Mouse (Mus musculus) T-helper 1 cell (primary cell): ENCODE data around the gene Abhd14b.

Source experiments
- in situ Hi-C: fragments of 300-600 bp; cut with MboI, MseI; formaldehyde crosslinking; loops from one replicate; pipeline ENCODE4 v1.15.1; 2025; ENCODE audit warnings: high pct_unique_total_duplicates

Abhd14b gene

GRCm38 (mm10) chr9:106428719-106429220, 18.5 kb upstream of the Abhd14b start:
- in situ Hi-C loops: loop anchor here (10.0 kb wide), 1 partner anchor 214 kb away; no protein-coding TSS in a partner anchor

- in situ Hi-C loops: loop anchor here (10.0 kb wide), 1 partner anchor 215 kb away; no protein-coding TSS in a partner anchor
Observed at GRCm38 (mm10) chr9:106429221-106430014, 17.8 kb upstream of the Abhd14b start, which contains the start of gene Rpl29. Rpl29 (plus strand) TSS chr9:106429454.

- in situ Hi-C loops: no loop called here
Observed at GRCm38 (mm10) chr9:106430015-106430264, 17.3 kb upstream of the Abhd14b start.

DNA sequence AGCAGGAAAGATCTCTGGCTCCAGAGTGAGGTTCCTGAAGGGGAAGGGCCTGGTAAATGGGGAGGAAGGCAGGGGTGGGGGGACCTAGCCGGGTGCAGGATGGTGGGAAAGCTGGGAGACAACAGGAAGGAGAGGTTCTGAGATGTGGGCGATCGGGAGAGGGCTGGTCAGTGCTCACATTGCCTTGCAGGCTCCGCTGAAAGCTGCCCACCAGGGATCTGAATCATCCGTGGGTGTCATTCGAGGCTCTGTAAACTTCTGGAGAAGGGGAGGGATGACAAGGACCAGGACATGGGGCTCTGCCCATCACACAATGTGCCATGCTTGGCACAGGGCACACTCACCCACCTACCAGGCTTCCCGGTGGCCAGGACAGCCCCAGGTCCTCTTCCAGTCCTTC, 13.9 kb upstream of the Abhd14b start:
- in situ Hi-C loops: no loop called here

- in situ Hi-C loops: no loop called here
Observed at GRCm38 (mm10) chr9:106436566-106436965, 10.7 kb upstream of the Abhd14b start.

DNA sequence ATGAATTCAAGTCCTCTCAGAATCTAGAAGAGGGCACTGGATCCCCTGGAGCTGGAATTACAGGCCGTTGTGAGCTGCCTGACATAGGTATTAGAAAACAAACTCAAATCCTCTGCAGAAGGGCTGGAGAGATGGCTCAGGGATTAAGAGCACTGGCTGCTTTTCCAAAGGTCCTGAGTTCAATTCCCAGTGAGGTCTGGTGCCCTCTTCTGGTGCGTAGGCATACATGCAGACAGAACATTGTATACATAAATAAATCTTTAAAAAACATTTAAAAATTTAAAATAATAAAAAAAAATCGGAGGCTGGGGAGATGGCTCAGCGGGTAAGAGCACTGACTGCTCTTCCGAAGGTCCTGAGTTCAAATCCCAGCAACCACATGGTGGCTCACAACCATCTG, 4.6 kb upstream of the Abhd14b start:
- in situ Hi-C loops: no loop called here

DNA sequence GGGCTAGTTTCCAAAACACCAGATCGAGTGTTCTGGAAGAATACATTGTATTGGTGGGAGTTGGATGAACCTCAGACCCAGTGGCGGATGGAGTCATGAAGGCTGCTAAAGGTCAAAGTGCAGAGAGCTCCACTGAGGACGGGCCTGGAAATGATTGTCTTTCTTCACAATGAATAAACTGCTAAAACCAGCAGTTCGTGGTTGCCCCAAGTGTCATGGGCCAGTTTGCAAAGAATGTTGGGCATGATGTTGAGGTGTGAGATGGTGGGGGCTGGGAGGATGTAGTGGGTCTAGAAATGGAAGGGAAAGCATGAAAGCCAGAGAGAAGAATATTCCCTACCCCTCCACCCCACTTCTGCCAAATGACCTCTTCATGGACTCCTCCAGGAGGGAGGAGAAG, 2.4 kb upstream of the Abhd14b start:
- in situ Hi-C loops: no loop called here

DNA sequence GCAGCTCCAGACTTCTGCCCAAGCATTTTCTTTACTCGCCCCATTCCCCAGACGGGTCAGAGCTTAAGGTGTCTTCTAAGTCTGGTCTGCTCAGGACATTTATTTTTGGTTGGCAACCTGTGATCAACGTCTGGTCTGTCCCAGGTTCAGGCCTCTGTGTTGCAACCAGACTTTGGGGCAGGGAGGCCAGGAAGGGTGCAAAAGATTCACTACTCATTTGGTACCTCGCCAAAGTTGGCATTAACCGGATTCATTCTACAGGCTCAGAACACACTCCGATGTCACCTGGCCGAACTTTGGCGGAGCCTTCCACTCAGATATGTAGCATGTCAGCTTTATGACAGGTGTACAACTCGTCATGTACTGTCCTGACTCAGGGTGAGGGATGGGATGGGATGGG, 692 bp downstream of the Abhd14b start:
- in situ Hi-C loops: no loop called here

DNA sequence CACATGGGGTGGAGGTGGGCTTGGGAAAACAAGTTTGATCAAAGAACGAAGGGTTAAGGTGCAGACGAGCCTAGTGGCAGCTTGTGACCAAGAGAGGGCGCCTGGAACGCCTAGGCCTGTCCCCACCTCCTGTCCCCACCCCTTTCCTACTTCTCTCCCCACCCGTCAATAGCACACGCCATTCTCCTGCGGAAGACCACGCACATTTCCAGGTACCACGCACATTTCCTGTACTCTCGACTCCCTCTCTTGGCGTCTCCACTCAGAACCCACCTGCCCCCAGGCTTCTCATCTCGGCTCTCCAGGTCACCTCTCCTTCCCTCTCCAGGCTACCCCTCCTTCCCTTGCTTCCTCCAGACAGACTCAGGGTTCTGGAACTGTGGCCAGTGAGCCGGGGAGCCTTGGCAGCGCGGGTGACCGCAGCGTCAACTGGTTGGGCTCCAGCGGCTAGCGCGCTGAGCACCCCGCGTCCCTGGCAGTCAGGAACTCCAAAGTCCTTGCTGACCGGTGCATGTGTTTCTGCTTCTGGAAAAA, 1.3 kb downstream of the Abhd14b start:
- in situ Hi-C loops: no loop called here

DNA sequence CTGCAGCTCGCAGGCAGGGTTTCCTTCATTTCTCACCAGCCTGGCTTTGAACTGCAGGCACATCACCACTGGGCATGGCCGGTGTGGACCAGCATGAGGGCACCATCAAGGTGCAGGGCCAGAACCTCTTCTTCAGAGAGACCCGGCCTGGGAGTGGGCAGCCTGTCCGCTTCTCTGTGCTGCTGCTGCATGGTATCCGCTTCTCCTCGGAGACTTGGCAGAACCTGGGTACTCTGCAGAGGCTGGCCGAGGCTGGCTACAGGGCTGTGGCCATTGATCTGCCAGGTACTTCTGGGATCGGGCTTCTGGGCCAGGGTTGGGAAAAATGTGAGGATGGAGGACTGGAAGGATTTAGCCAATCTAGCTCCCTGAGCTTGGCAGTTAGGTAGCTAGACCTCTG, 2.7 kb downstream of the Abhd14b start:
- in situ Hi-C loops: no loop called here

GRCm38 (mm10) chr9:106450661-106451060, 3.4 kb downstream of the Abhd14b start:
- in situ Hi-C loops: no loop called here

DNA sequence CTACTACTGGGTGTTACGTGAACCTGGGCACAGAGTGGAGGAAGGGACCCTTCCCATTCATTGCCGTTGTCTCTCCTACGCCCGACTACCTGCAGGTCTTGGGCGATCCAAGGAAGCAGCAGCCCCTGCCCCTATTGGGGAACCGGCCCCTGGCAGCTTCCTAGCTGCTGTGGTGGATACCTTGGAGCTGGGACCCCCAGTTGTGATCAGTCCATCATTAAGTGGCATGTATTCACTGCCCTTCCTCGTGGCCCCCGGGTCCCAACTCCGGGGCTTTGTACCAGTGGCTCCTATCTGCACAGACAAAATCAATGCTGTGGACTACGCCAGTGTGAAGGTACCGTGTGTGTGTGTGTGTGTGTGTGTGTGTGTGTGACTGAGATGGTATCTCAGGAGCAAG, 4.0 kb downstream of the Abhd14b start:
- in situ Hi-C loops: no loop called here

DNA sequence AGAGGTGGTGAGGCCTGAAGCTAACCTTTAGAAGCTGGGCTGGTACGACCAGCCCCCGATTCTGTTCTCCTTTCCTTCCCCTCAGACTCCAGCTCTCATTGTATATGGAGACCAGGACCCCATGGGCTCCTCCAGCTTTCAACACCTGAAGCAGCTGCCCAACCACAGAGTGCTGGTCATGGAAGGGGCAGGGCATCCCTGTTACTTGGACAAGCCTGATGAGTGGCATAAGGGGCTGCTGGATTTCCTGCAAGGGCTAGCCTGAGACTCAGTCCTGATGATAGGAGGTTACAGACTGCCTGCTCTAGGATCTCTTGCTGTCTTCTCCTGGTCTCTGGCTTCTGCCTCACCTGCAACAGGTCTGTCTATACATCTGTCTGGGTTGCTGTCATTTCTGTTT, 4.6 kb downstream of the Abhd14b start:
- in situ Hi-C loops: no loop called here

DNA sequence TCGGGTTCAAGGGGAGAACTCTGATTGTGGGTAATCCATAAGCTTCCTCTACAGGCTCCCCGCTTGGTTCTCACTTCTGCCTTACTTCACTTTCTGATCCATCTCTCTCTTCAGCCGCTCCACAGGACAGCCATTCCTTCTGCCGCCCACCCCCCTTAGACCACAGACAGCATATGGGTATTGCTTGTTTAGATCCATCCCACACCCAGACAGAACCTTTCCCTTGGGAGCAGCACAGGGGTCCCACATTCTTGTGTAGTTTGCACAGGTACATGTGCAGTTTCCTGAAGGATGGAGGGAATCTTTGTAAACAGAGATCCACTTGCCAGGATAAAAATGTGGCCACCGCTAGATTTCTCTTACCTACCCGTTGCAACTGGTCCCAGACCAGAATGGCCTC, 5.1 kb downstream of the Abhd14b start:
- in situ Hi-C loops: no loop called here

DNA sequence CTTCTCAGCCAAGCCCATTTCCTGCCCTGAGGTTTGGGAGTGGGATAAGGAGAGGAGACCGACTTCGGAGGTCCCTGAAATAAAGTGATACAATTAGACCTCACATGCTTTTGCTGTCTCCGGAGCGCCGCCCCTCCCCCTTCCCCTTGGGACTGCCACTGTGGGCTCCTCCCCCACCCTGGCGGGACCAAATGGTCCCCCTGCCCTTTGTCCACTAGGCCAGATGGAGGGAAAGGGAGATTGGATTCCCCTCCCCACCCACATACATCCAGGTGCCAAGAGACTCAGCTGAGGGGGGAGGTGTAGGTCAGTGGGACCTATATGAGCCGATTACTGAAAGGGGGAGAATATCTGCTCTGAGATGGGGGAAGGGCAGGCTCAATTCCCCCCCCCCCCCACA, 5.6 kb downstream of the Abhd14b start:
- in situ Hi-C loops: no loop called here

DNA sequence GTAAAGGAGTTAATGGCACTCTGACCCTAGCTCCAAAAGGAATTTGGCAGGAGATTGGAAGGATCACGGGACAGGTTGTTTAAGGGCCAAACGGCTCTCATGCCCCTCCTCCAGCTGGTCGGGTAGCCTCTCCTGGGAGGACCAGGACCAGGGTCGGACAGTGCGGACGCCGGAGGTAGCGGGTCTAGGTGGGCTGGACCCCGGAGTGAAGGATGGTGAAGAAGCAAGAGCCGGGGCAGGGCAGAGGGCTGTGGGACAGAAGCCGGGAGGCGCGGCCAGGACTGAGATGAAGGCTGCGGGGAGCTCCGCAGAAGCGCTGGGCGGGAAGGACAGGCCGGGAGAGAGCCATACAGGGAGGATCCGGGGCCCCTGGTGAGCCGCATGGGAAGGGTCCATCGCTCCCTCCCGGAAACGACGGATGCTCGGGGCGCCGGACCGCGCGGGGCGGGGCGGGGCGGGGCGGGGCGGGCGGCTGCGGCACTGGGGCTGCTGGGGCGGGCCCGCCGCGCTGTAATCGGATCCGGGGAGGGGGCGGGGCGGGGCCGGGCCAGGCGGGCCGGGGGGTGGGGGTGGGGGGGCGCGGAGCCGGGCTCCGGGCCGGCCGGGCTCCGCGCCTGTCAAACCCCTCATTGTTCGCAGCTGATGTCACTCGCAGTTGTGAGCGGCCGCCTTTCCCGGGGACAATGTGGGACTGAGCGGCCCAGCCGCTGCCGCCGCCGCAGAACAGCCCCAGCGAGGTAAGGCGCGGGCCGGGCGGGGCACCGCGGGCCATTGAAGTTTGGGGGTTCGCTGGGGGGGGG, 6.2 kb downstream of the Abhd14b start, which contains the start of gene Pcbp4:
Gene Pcbp4 (plus strand): TSS at position 21 of the 800 bp plus-strand sequence.
- in situ Hi-C loops: no loop called here

DNA sequence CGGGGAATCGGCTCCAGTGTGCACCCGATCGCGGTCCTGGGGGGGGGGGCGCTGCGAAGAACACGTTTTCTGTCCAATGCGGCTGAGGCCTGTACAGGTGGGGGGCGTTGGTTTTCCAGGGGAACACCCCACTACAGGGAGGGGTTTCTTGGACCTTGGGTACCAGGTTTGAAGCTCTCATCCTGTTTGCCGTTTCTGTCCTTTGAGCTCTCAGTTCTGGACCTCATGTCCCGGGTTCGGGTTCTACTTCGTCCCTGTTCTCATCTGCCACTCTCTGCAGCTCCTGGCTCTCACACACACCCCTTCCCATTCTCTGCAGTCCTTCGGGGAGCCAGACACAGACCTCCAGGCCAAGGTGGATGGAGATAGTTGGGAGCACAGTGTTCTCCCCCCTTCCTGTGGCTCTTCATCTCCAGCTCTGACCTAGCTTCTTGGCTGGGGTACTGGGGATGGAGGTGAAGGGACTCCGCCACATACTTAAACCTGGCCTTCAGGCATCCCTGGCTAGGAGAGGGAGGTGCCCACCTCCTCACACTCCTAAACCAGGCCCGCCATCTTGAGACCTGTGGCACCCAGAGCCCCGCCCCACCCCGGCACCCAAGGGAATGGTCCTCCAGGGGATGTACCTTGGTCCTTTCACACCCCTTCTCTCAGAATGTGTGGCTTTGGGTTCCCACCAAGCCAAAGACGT, 7.0 kb downstream of the Abhd14b start:
- in situ Hi-C loops: no loop called here

DNA sequence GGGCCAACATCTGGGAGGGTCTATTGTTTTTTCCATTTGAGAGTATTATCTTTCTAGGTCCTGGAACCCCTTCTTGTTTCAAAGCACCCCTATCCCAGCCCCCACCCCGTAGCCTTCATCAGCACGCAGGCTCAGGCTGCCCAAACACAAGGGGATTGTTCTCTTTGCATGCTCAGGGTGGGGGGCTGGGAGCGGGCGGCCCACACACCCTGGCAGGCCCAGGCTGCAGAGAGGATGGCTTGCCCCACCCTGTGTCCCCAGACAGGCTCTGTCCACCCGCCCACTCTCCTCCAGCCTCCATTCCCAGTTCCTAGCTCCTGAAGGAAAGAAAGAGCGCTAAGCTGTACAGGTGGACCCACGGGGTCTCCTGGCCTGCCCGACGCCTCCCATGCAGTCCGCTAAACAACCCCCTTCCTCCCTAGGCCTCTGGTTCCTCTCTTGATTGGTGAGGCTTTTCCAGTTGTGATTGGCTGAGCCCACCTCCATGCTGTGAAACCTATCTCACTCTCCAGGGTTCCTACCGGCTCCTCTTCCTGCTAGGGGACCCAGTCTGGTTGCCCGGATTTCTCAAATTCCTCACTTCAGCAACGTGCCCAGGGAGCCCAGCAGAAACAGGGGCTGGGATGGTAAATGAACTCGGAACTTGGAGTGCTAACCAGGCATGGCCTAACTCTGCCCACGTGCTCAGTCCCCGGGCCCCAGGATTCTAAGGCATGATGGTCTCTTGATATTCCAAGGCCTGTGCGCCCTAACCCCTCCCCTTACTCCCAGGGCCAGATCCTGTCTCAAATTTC, 7.8 kb downstream of the Abhd14b start:
- in situ Hi-C loops: no loop called here

GRCm38 (mm10) chr9:106456325-106457162, 9.3 kb downstream of the Abhd14b start:
- in situ Hi-C loops: no loop called here

DNA sequence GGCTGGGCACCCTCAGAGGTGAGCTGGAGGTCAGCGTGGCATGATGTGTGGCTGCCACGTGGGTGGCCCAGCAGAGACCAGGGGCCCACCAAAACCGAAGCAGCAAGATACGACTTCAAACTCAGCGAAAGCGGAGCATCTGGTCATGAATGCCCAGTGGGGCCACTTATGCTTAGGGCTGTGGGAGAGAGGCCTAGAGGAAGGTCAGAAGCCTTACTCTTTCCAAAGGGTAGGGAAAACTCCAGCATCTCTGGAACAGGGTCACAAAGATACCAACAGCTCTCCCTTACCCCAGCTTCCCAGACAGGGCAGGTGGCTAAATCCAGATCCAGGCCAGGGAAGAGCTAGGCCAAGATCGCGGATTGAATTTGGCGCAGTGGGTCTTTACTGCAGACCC, 9.9 kb downstream of the Abhd14b start:
- in situ Hi-C loops: no loop called here
